Mouse (Mus musculus): ENCODE data around the gene Rnase13. TPM values are rescaled to one million over a fixed set of nuclear protein-coding genes. Genes with fewer than 3 reads are reported as not detected.

Gene Rnase13
- polyA plus RNA-seq, 1 experiment from 2014 or later, result not detected

DNA sequence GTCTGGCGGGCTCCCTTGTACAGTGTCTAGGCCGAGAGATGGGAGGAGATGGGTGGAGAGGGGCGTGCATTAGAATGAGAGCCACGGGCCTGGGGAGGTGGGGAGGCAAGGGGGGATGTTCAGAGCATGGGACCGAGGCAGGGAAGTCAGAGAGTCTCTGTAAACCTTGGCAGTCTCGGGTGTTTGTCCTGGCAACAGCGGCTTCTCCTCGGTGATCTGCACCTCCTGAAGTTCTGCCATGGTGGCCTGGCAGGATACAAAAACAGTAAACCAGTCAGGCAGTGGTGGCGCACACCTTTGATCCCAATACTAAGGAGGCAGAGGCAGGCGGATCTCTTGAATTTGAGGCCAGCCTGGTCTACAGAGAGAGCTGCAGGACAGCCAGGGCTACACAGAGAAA lies 11.3 kb downstream of the Rnase13 start:
- 89% methylated on average over 10 of the region's 10 CpGs for WGBS
- no peak overlapping the region for H3K4me3 ChIP-seq
- no peak for ATAC-seq (ENCODE audit: low FRiP score, low read depth)

DNA sequence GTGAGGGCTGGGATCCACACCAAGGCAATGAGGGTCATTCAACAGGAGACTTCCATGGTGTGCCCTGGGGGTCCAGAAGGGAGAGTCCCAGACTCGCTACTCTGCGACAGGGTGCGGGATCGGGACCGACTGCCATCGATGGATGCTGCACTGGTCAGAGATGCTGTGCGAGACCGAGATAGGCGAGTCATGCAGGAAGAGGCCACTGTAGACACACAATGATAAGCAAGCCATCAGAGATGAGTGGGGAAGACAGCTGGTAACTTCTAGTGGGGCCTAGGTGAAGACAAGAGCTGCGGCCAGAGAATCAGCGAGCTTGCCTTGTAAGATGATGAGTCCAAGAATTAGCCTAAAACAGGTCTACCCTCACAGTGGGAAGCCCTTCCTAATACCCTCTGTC lies 16.5 kb downstream of the Rnase13 start:
- no peaks in the 10 kb centered on the region for H3K9me3 ChIP-seq
- peaks cover 29% of the 10 kb centered on the region for H3K36me3 ChIP-seq
- WGBS, result 92% methylated on average over 11 of the region's 11 CpGs
- peaks cover 3% of the 10 kb centered on the region; the same call in 1 of the 2 replicates for H3K4me1 ChIP-seq
- H3K9ac ChIP-seq, result no peak overlapping the region
- H3K4me2 ChIP-seq (replicated peaks), result no peak overlapping the region
- H3K4me3 ChIP-seq, result no peak overlapping the region
- no peak for ATAC-seq (ENCODE audit: low FRiP score, low read depth)
- no peak overlapping the region for H3K27ac ChIP-seq
- H3K27me3 ChIP-seq, result no peaks in the 10 kb centered on the region

More for the DNA sequence above, 11.3 kb downstream of the Rnase13 start:
- Histone ChIP-seq H3K4me2 (replicated peaks) (peak overlapping the region; percentile 97), H3K4me1 (peaks cover 30% of the 10 kb centered on the region), H3K9me3 (no peaks in the 10 kb centered on the region), H3K27ac (no peak overlapping the region), H3K36me3 (peaks cover 20% of the 10 kb centered on the region), H3K27me3 (peaks cover 5% of the 10 kb centered on the region; the same call in 1 of the 2 replicates), H3K9ac (no peak overlapping the region)

- Histone ChIP-seq H3K27ac (no peak overlapping the region), H3K4me2 (replicated peaks) (no peak overlapping the region), H3K9ac (no peak overlapping the region), H3K27me3 (no peaks in the 10 kb centered on the region), H3K9me3 (no peaks in the 10 kb centered on the region), H3K36me3 (peaks cover 22% of the 10 kb centered on the region), H3K4me1 (peaks cover 3% of the 10 kb centered on the region; the same call in 1 of the 2 replicates), H3K4me3 (no peak overlapping the region)
- WGBS, result 69% methylated on average over 7 of the region's 7 CpGs
- no peak for ATAC-seq (ENCODE audit: low FRiP score, low read depth)
Measured at GRCm38 (mm10) chr14:51904706-51905105, 17.9 kb downstream of the Rnase13 start.

- Histone ChIP-seq H3K9me3 (no peaks in the 10 kb centered on the region), H3K4me3 (no peak overlapping the region), H3K27me3 (no peaks in the 10 kb centered on the region), H3K27ac (no peak overlapping the region), H3K36me3 (peaks cover 14% of the 10 kb centered on the region; the same call in 1 of the 2 replicates), H3K4me1 (peaks cover 3% of the 10 kb centered on the region; the same call in 1 of the 2 replicates), H3K9ac (no peak overlapping the region), H3K4me2 (replicated peaks) (no peak overlapping the region)
- no peak for ATAC-seq (ENCODE audit: low FRiP score, low read depth)
- 77% methylated on average over 9 of the region's 9 CpGs for WGBS
Measured at GRCm38 (mm10) chr14:51903782-51904181, 18.8 kb downstream of the Rnase13 start.

DNA sequence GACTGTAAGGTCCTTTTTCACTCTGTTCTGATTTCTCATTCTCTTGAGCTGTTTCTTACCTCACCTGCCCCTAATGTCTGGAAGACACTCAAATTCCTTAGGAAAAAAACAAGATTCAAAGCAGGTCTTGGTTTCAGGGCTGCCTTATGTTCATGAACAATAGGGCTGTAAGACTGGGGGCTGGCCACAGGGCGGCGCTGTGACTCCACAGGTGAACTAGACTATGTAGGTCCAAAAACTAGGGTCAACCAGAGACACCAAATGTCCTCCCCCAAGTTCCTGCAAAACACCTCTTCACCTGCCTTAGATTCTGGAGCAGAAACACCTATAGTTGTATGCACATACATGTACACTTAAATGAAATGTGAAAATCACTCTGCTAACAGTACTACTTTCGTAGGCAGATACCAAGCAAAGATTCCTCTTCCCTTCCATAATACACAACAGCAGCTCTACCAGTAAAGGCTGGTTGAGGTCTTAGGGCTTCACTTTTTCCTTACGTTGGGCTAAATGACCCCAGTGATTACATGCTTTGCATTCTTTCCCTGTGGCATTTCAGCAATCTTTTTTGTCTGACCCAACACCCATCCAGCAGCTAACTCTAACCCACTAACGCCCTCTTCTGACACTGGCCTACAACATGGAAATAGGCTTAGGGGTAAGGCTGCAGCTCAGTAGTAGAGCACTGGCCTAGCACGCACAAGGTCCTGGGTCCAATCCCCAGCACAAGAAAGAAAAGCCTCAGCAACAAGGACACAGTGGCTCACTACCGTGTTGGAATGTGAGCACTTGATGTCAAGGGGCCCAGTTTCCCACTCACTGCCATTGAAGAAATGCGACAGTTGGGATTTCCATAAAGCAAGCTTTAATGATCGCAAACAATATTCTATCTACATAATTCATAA lies 19.5 kb downstream of the Rnase13 start:
- Histone ChIP-seq H3K9ac (no peak overlapping the region), H3K4me3 (no peak overlapping the region), H3K4me1 (peaks cover 3% of the 10 kb centered on the region; the same call in 1 of the 2 replicates), H3K27ac (no peak overlapping the region), H3K4me2 (replicated peaks) (no peak overlapping the region), H3K27me3 (no peaks in the 10 kb centered on the region), H3K36me3 (peaks cover 9% of the 10 kb centered on the region; the same call in 1 of the 2 replicates), H3K9me3 (no peaks in the 10 kb centered on the region)
- ATAC-seq (ENCODE audit: low FRiP score, low read depth), result peak; percentile 73; the same call in 1 of the 2 replicates
- WGBS, result 60% methylated on average over 9 of the region's 9 CpGs

DNA sequence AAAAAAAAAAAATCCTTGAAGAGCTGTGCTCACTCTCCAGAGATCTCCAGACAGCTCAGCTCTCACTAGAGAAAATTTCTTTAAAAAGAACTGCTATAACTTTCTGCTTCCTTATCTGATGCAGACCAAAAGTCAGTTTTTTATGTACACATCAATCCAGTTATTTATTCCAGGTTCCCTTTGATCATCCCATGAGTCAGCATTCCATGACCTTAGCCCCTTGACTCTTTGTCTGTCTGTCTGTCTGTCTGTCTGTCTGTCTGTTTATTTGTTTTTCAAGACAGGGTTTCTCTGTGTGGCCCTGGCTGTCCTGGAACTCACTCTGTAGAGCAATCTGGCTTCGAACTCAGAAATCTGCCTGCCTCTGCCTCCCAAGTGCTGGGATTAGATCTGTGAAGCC lies 23.2 kb downstream of the Rnase13 start:
- H3K27me3 ChIP-seq, result no peaks in the 10 kb centered on the region
- H3K4me2 ChIP-seq (replicated peaks), result no peak overlapping the region
- no peak overlapping the region for H3K27ac ChIP-seq
- no peak overlapping the region for H3K4me3 ChIP-seq
- no peaks in the 10 kb centered on the region for H3K9me3 ChIP-seq
- no peak for ATAC-seq (ENCODE audit: low FRiP score, low read depth)
- H3K36me3 ChIP-seq, result no peaks in the 10 kb centered on the region
- H3K9ac ChIP-seq, result no peak overlapping the region
- H3K4me1 ChIP-seq, result peaks cover 3% of the 10 kb centered on the region; the same call in 1 of the 2 replicates
- 89% methylated on average over 1 of the region's 1 CpGs for WGBS

GRCm38 (mm10) chr14:51896539-51897170 lies 25.9 kb downstream of the Rnase13 start:
- Histone ChIP-seq H3K4me2 (replicated peaks) (no peak overlapping the region), H3K36me3 (peaks cover 9% of the 10 kb centered on the region), H3K4me3 (no peak overlapping the region), H3K4me1 (no peaks in the 10 kb centered on the region), H3K27ac (no peak overlapping the region), H3K9ac (no peak overlapping the region), H3K9me3 (no peaks in the 10 kb centered on the region), H3K27me3 (no peaks in the 10 kb centered on the region)
- 74% methylated on average over 8 of the region's 8 CpGs for WGBS
- no peak for ATAC-seq (ENCODE audit: low FRiP score, low read depth)

GRCm38 (mm10) chr14:51896019-51896418 lies 26.6 kb downstream of the Rnase13 start:
- no peaks in the 10 kb centered on the region for H3K27me3 ChIP-seq
- no peak overlapping the region for H3K27ac ChIP-seq
- WGBS, result 80% methylated on average over 6 of the region's 6 CpGs
- peaks cover 15% of the 10 kb centered on the region for H3K36me3 ChIP-seq
- no peak for ATAC-seq (ENCODE audit: low FRiP score, low read depth)
- H3K9ac ChIP-seq, result no peak overlapping the region
- H3K4me1 ChIP-seq, result no peaks in the 10 kb centered on the region
- no peak overlapping the region for H3K4me3 ChIP-seq
- H3K9me3 ChIP-seq, result no peaks in the 10 kb centered on the region
- no peak overlapping the region for H3K4me2 ChIP-seq (replicated peaks)

GRCm38 (mm10) chr14:51895071-51895470 lies 27.5 kb downstream of the Rnase13 start:
- no peaks in the 10 kb centered on the region for H3K27me3 ChIP-seq
- no peak overlapping the region for H3K4me2 ChIP-seq (replicated peaks)
- peaks cover 25% of the 10 kb centered on the region for H3K36me3 ChIP-seq
- no peak overlapping the region for H3K27ac ChIP-seq
- ATAC-seq (ENCODE audit: low FRiP score, low read depth), result no peak
- H3K4me1 ChIP-seq, result no peaks in the 10 kb centered on the region
- WGBS, result 78% methylated on average over 14 of the region's 14 CpGs
- H3K4me3 ChIP-seq, result no peak overlapping the region
- H3K9me3 ChIP-seq, result no peaks in the 10 kb centered on the region
- H3K9ac ChIP-seq, result no peak overlapping the region

DNA sequence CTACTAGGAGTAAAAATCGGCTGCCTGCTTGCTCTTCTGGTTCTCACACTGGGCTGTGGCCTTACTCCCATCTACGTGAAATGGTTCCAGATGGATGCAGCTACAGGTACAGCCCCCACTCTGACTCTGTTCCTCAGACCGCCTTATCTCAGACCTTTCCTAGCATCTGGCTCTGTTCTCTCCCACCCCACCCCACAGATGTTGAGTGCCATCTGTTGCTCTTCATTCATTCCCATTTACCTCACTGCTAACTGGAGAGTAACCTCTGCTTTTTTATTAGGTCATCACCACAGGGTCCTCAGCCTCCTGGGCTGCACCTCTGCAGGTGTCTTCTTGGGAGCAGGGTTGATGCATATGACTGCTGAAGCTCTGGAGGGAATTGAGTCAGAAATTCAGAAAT lies 28.8 kb downstream of the Rnase13 start:
- Histone ChIP-seq H3K4me3 (no peak overlapping the region), H3K4me2 (replicated peaks) (no peak overlapping the region), H3K27me3 (no peaks in the 10 kb centered on the region), H3K9me3 (no peaks in the 10 kb centered on the region), H3K9ac (no peak overlapping the region), H3K27ac (no peak overlapping the region), H3K36me3 (peaks cover 38% of the 10 kb centered on the region), H3K4me1 (no peaks in the 10 kb centered on the region)
- 50% methylated on average over 3 of the region's 3 CpGs for WGBS
- ATAC-seq (ENCODE audit: low FRiP score, low read depth), result no peak

- no peaks in the 10 kb centered on the region for H3K27me3 ChIP-seq
- H3K36me3 ChIP-seq, result peaks cover 43% of the 10 kb centered on the region
- H3K9me3 ChIP-seq, result no peaks in the 10 kb centered on the region
- H3K4me2 ChIP-seq (replicated peaks), result no peak overlapping the region
- ATAC-seq (ENCODE audit: low FRiP score, low read depth), result no peak
- WGBS, result 21% methylated on average over 10 of the region's 10 CpGs
- no peak overlapping the region for H3K4me3 ChIP-seq
- no peak overlapping the region for H3K9ac ChIP-seq
- no peak overlapping the region for H3K27ac ChIP-seq
- no peaks in the 10 kb centered on the region for H3K4me1 ChIP-seq
Measured at GRCm38 (mm10) chr14:51893094-51893794, 29.3 kb downstream of the Rnase13 start.

Data from limb, embryonic 13.5 days (tissue).